Mouse (Mus musculus) c-Kit-positive CD71-positive TER-119-negative erythroid progenitor cells, embryonic 14.5 days (primary cell): ENCODE results near the gene Ablim1.

Source experiments
- DNase-seq: peaks from one replicate; pipeline ENCODE4 v3.0.0-alpha.2; 2013; ENCODE audit warnings: low read depth

Ablim1 gene

DNA sequence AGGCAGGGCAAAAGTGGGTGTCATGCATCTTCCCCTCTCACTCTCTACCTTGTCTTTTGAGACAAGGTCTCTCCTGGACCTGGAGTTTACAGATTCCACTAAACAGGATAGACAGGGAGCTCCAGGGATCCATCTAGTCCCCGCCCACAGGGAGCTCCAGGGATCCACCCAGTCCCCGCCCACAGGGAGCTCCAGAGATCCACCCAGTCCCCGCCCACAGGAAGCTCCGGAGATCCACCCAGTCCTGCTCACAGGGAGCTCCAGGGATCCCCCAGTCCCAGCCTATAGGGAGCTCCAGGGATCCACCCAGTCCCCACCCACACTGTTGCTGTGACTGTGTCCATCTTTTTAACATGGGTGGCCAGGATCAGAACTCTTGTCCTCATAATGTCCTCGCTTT lies 16.7 kb downstream of the Ablim1 start:
- no peak for DNase-seq

- DNase-seq = no peak
Observed at GRCm38 (mm10) chr19:57297447-57297846, 17.3 kb downstream of the Ablim1 start.

DNA sequence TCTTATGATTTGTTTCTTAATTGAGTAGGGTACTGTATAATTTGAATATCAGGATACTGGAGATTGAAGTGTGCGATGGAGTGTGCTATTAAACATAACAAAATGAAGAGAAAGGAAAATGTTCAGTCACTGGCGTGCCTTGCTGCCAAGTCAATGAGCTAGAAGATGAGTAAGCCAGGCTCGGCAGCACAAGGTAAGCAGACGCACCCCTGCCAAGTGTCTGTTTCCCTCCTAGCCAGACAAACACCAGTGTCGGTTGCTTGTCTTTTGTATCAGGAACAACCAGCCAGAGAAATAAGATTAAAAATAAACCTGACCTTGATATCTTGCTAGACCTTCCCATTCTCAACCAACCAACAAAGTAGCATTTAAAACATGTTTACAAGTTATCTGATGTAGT lies 18.2 kb downstream of the Ablim1 start:
- no peak for DNase-seq

GRCm38 (mm10) chr19:57295521-57295920 lies 19.2 kb downstream of the Ablim1 start:
- no peak for DNase-seq

DNA sequence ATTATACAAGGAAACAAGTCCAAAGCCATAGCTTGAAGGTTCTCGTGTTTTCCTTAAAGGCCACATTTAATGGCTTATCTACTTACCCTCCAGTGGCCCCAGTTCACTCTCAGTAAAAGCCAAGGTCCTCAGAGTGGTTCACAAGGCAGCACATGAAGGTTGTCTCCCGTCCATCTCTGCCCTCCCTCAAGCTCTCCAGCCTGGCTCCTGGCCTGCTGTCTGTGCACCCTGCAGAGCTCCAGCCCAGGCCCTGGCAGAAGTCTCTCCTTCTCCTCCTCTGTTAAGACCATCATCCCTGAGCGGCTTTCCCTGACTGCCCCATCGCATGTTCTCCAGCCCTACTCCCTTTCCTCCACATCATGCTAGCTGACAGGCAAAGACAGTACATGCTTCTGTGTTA lies 20.4 kb downstream of the Ablim1 start:
- no peak for DNase-seq

DNA sequence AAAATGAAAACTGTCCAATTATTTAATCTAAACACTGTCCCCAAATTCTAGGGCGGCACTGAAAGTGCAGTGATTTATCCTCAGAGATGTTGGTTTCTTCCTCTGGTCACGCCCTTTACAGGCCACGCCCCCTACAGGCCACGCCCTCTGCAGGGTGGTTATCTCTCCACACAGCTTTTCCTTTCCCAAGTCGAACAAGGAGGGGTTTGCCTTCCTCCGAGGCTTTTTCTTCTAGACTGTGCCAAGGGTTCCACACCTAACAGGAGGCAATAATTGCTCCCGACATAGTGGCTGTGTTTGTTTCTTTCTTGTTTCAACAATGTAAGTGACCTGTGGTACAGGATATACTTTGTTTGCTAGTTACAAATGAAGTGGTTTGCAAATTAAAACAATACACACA lies 21.0 kb downstream of the Ablim1 start:
- DNase-seq = peak; percentile 58

GRCm38 (mm10) chr19:57283310-57283709 lies 31.4 kb downstream of the Ablim1 start:
- no peak for DNase-seq

- no peak for DNase-seq
Observed at GRCm38 (mm10) chr19:57282642-57283041, 32.1 kb downstream of the Ablim1 start.

GRCm38 (mm10) chr19:57279666-57280065 lies 35.1 kb downstream of the Ablim1 start:
- DNase-seq = no peak

DNA sequence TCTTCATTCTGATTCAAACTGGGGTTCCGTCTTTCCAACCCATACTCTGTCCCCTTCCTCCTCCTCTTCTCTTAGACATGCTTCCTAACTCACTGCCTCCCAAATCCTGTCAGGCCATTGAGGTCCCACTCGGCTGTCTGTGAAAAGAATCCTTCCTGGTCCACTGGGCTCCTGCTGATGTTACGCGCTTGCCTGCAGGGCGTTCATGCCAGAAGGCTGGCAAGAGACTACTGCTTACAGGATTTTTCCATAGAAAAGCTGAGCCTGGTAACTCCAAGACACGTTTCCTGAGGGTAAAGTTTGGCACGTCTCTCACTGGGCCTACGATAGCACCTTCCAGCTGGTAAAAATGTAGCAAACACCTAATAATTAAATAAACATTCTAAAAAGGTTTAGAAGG lies 36.5 kb downstream of the Ablim1 start:
- no peak for DNase-seq

GRCm38 (mm10) chr19:57277010-57277409 lies 37.7 kb downstream of the Ablim1 start:
- DNase-seq = no peak

DNA sequence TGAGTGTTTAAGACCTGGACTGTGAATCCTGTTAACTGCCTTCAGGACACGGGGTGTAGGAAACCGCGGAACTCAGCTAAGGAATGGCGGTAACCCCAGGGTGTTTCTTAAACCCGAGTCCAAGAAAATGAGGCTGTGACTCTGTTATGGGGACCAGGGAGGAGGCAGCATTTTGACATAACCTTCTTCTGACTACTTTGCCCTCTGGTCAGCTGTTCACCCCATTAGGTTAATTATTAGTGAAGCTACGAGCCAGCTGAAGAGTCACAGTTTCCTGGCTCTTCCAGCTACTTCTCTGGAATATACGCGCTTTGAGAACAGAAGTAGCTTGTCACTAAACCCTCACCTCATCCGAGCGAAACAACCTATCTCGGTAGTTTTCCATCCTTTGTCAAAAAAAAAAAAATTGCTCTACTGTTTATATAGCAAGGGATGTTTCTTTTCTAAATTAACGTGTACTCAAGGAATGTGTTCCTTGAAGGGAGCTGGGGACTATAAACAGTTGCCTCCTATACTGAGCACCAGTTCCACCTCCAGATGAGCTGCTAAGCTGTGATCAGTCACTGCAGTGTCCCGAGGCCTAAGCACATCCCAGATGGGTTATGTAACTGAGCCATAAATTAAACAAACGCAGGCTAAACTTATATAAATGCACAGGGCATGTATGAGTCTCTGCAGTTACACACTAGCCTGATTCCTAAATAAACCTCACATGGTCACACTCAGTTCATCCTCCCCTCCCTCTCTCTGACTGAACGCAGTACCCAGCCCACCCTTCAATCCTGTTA lies 39.4 kb downstream of the Ablim1 start:
- no peak for DNase-seq

GRCm38 (mm10) chr19:57274717-57275116 lies 40.0 kb downstream of the Ablim1 start:
- no peak for DNase-seq

DNA sequence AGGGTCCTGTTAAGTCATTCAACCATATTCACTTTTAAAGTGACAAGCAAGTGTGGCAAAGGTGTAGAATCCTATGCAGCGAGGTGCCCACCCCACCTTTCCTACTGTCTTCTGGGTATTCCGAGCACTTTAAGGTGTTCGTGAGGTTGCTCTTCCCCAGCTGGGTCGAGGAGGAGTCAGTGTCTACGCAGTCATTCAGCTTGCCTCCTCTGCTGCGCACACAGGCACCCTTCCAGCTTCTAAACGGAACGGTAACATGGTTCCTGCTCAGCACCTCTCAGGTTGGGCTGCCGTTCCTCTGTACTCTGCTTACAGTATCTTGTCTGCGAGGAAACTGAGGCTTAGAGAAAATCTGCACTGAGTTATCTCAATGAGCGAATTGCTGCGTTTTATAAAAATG lies 40.4 kb downstream of the Ablim1 start:
- DNase-seq = no peak

DNA sequence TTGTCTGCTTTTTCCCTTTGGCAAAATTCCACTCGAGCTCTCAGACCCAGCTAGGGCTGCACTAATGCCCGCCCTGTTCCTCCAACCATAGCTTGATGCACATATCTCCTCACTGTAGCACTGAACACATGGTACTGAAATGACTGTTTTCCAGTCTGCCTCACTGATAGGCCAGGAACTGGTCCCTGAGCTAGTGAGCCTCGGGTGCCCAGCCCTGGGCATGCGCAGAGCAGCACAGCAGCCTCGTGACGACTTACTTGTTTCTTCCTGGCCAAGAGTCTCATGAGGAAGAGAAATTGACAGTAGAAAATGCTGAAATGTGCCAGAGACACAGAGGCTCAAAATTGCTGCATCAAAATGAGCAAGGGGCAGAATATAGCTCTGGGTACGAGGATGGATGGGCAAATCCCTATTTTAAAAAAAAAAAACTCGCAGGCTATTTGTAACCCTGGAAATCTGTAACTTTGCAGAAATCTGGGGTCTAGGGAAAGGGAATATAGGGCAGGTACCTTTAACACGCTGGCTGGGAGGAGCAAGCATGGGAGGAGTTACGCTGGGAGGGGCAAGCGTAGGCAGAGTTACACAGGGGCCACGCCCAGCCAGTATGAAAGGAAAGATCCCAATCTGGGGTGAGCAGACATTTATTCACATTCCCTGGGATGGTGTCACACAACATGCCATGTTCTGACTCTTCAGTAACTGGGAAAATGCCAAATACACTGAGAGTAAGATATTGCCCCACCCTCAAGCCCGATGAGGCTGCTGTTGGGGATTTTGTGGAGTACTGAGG lies 41.7 kb downstream of the Ablim1 start:
- peak; percentile 9 for DNase-seq

- DNase-seq = no peak
Observed at GRCm38 (mm10) chr19:57271757-57272156, 43.0 kb downstream of the Ablim1 start.

DNA sequence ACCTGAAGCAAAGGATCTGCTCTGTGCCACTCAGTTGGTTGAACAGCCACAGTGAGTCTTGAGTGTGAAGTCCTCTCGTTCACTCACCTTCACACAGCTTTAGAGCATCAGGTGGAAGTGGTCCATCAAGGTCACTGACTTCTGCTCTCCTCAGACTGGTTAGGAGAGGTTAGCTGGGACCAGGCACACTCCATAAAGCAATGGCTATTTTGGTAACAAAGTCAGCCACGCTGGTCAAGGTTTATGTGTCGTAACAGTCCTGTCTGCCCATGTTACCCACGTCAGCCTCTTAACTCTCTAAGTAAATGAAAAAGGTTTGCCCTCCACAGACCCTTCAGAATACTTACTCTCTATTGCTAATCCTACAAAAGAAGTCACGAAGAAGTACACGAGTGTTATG lies 44.0 kb downstream of the Ablim1 start:
- DNase-seq = no peak

DNA sequence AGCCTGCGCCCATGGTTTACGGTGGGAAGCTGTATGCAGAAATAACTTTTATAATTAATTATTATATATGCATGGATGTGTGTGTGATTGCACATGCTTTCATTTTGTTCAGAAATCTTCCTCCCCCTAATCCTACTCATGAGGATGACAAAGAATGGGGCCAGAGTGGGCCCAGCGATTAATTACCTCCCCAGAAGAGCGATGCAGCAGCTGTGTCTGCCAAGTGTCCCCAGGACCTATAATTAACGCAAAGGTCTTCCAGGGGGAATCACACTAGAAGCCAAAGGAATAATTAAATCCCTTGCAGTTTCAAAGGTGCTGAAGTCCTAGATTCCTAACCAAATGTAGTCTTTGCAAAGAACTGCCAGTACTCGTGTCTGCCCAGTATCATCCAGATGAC lies 44.9 kb downstream of the Ablim1 start:
- no peak for DNase-seq

DNA sequence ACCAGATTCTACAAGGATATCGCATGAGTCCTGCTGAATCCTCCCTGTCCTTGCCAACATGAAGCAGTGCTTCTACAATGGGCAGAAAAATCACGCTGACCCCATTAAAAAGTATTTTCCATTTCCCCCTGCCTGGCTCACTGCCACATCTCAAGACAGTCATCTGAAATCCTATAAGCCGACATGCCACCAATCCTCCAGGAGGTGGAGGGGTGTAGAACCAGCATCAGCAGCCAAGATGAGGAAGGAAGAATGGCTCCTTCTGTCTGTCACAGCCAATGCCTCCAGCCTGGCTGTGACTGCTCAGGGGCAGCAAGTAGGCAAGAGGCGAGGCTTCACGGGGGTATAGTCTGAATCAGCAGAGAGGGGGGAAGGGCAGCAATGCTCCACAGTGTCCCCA lies 47.2 kb downstream of the Ablim1 start:
- DNase-seq = no peak

DNA sequence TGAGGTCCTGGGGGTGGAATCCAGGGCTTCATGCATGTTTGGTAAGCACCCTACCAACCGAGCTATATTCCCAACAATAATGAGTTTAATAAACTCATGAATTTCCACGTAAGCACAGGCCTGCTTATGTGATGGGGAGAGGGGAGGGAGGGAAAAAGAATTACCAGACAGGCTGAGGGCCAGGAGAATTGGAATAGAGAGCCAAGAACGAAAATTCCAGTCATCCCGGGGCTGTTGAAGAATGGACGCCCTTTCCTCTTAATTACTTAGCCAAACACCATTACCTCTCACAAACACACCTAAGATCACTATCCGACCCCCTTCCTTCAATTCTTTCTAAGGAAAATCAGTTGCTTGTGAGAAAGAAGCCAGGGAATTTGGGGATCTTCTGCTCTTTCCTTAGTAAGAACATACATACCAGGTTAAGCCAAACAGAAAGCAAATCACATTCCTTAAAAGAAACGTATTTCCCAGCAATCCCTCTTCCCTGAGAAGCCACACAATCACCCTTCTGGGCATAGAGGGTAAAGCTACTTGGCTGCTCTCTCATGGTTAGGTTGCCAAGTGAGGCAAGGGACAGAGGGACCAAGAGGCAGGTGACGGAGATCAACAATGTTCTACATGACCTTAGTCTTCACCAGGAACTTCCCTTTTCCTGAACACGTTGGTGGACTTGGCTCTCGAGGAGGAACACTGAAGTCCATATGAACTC lies 48.2 kb downstream of the Ablim1 start:
- no peak for DNase-seq

GRCm38 (mm10) chr19:57264296-57264947 lies 50.3 kb downstream of the Ablim1 start:
- DNase-seq = no peak

DNA sequence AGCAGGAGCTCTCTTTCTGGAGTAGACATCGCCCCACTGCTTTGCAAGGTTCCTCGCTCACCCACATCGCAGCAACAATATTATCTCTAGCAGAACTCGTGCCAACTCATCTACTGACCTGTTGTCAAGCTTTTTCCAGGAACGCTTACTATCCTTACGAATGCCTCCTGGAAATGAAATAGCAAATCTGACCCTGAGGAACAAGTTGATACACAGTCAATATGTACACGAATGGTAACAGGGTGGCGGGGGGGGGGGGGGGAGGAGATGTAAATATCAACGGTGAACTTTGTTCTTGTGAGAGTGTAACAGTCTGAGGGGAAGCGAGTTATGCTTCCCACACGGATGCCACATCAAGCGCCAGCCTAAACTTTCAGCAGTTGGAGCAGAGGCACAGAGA lies 56.9 kb downstream of the Ablim1 start:
- no peak for DNase-seq
